Mouse (Mus musculus) myocyte (in vitro differentiated cells): ENCODE data around the gene C77080. TPM values are rescaled to one million over a fixed set of nuclear protein-coding genes. Genes with fewer than 3 reads are reported as not detected.
A peak's percentile ranks its signal among the peaks of the same experiment; 100 is the strongest.

Source experiments
- H3K27me3 ChIP-seq: one replicate; pipeline ENCODE4 v1.6.1; 2011; ENCODE audit not compliant: control insufficient read depth, insufficient read depth, insufficient read length
- H3K36me3 ChIP-seq: one replicate; pipeline ENCODE4 v1.6.1; 2011; ENCODE audit not compliant: control insufficient read depth, insufficient read depth
- H3K4me2 ChIP-seq: one replicate; pipeline ENCODE4 v1.6.1; 2011; ENCODE audit warnings: low read depth, control low read depth
- H3K4me3 ChIP-seq: one replicate; pipeline ENCODE4 v1.5.1; 2011; ENCODE audit warnings: mild to moderate bottlenecking, control low read depth, moderate library complexity
- H3K79me2 ChIP-seq: one replicate; pipeline ENCODE4 v1.6.1; 2011; ENCODE audit not compliant: control insufficient read depth, insufficient read depth
- H3ac ChIP-seq: one replicate; pipeline ENCODE4 v1.6.1; 2011; ENCODE audit not compliant: control insufficient read depth, insufficient read length
- CEBPB ChIP-seq: IDR thresholded peaks from 2 replicates; pipeline ENCODE4 v1.6.1; 2011; ENCODE audit warnings: mild to moderate bottlenecking, moderate library complexity; ENCODE audit not compliant: poor library complexity, insufficient read depth, severe bottlenecking
- E2F4 ChIP-seq: IDR thresholded peaks from one replicate; pipeline ENCODE4 v1.6.1; 2011; ENCODE audit warnings: mild to moderate bottlenecking, control low read depth, moderate library complexity; ENCODE audit not compliant: insufficient read depth
- MAX ChIP-seq: IDR thresholded peaks from one replicate; pipeline ENCODE4 v1.6.1; 2011; ENCODE audit warnings: low read depth, mild to moderate bottlenecking, control low read depth
- MYOD1 ChIP-seq, 3 experiments: IDR thresholded peaks; one replicate each; pipeline ENCODE4 v1.6.1; 2011; ENCODE audit warnings: control low read depth in 2 of 3, low read depth in 2 of 3, mild to moderate bottlenecking in 2 of 3, moderate library complexity in 1 of 3; ENCODE audit not compliant: insufficient read length in 2 of 3, control insufficient read depth in 1 of 3
- MYOG ChIP-seq, 3 experiments: IDR thresholded peaks; one replicate each; pipeline ENCODE4 v1.6.1; 2011; ENCODE audit warnings: control low read depth in 2 of 3, low read depth in 2 of 3, mild to moderate bottlenecking in 2 of 3; ENCODE audit not compliant: insufficient read length in 2 of 3, control insufficient read depth in 1 of 3, insufficient read depth in 1 of 3
- POLR2A ChIP-seq: IDR thresholded peaks from one replicate; pipeline ENCODE4 v1.6.1; 2011; ENCODE audit warnings: low read depth, mild to moderate bottlenecking, control low read depth, moderate library complexity; ENCODE audit not compliant: insufficient read length
- POLR2AphosphoS2 ChIP-seq: IDR thresholded peaks from one replicate; pipeline ENCODE4 v1.6.1; 2011; ENCODE audit warnings: low read depth, control low read depth; ENCODE audit not compliant: insufficient read length
- REST ChIP-seq: IDR thresholded peaks from one replicate; pipeline ENCODE4 v1.6.1; 2011; ENCODE audit warnings: mild to moderate bottlenecking, control low read depth, moderate library complexity; ENCODE audit not compliant: insufficient read depth, insufficient read length
- SRF ChIP-seq: IDR thresholded peaks from one replicate; pipeline ENCODE4 v1.6.1; 2011; ENCODE audit warnings: low read depth; ENCODE audit not compliant: control insufficient read depth, insufficient read length
- TCF12 ChIP-seq: IDR thresholded peaks from one replicate; pipeline ENCODE4 v1.6.1; 2011; ENCODE audit warnings: mild to moderate bottlenecking, control low read depth; ENCODE audit not compliant: poor library complexity, insufficient read depth, severe bottlenecking
- TCF3 ChIP-seq: IDR thresholded peaks from one replicate; pipeline ENCODE4 v1.6.1; 2011; ENCODE audit warnings: low read depth, control low read depth; ENCODE audit not compliant: insufficient read length
- USF1 ChIP-seq: IDR thresholded peaks from one replicate; pipeline ENCODE4 v1.6.1; 2011; ENCODE audit warnings: low read depth, mild to moderate bottlenecking, control low read depth, moderate library complexity
- polyA plus RNA-seq: library from polyadenylated mRNA; unstranded; fragments of >200 nt; fragmentation: generic; extraction: Trizol; gene quantifications from one replicate; pipeline ENCODE4 v1.2.1, GENCODE M21; 2012; ENCODE audit warnings: missing spikeins

Gene C77080
- polyA plus RNA-seq, result 25.4 TPM

GRCm38 (mm10) chr4:129261196-129261595 is at the start of gene C77080:
Gene C77080, minus strand, starts transcription at chr4:129261404.
- TF ChIP-seq E2F4, result no peak
- TF ChIP-seq CEBPB, result no peak
- TF ChIP-seq USF1, result no peak
- TF ChIP-seq MYOD1 (IDR thresholded peaks at IDR 0.05; ENCODE audit: control insufficient read depth in 1 of 3, insufficient read length in 2 of 3, low read depth in 2 of 3), result no peak
- no peak for TF ChIP-seq POLR2A
- TF ChIP-seq TCF12, result no peak
- Histone ChIP-seq H3K4me2 (peak within 1 kb of the TSS; percentile 71), H3K27me3 (no peaks in the 10 kb centered on the region), H3K4me3 (no peak within 1 kb of the TSS), H3ac (no peak within 1 kb of the TSS), H3K79me2 (no peaks in the 10 kb centered on the region), H3K36me3 (no peaks in the 10 kb centered on the region)

GRCm38 (mm10) chr4:129307936-129308335 is 46.7 kb upstream of the C77080 start:
- peaks cover 22% of the 10 kb centered on the region for H3K79me2 ChIP-seq
- TF ChIP-seq TCF3 (no peak), CEBPB (no peak)
- no peak overlapping the region for H3K4me3 ChIP-seq
- no peak overlapping the region for H3K4me2 ChIP-seq
- H3K36me3 ChIP-seq, result peaks cover 68% of the 10 kb centered on the region
- no peak overlapping the region for H3ac ChIP-seq
- H3K27me3 ChIP-seq, result no peaks in the 10 kb centered on the region

- H3K4me2 ChIP-seq, result peak overlapping the region; percentile 56
- H3K79me2 ChIP-seq, result peaks cover 25% of the 10 kb centered on the region
- H3K36me3 ChIP-seq, result peaks cover 59% of the 10 kb centered on the region
- TF ChIP-seq CEBPB (peak; percentile 14; the same call in 1 of the 2 replicates), MYOD1 (IDR thresholded peaks at IDR 0.05; ENCODE audit: control insufficient read depth in 1 of 3, insufficient read length in 2 of 3, low read depth in 2 of 3) (peak in 2 of 3 experiments; percentile 80 to 89), TCF12 (peak; percentile 43), SRF (no peak), MAX (no peak), POLR2A (no peak), POLR2AphosphoS2 (peak; percentile 75), MYOG (IDR thresholded peaks at IDR 0.05; ENCODE audit: control insufficient read depth in 1 of 3, insufficient read depth in 1 of 3, insufficient read length in 2 of 3, low read depth in 2 of 3) (peak; percentile 43 to 84 (median 79))
- H3K4me3 ChIP-seq, result no peak overlapping the region
- no peaks in the 10 kb centered on the region for H3K27me3 ChIP-seq
- H3ac ChIP-seq, result no peak overlapping the region
These were observed 43.1 kb upstream of the C77080 start for GRCm38 (mm10) chr4:129304306-129304705.

- H3K4me3 ChIP-seq, result no peak overlapping the region
- H3K79me2 ChIP-seq, result peaks cover 30% of the 10 kb centered on the region
- H3K36me3 ChIP-seq, result peaks cover 54% of the 10 kb centered on the region
- TF ChIP-seq TCF3, result no peak
- peak; percentile 34 for TF ChIP-seq POLR2AphosphoS2
- H3ac ChIP-seq, result no peak overlapping the region
- H3K4me2 ChIP-seq, result peak overlapping the region; percentile 56
- H3K27me3 ChIP-seq, result no peaks in the 10 kb centered on the region
These were observed 42.6 kb upstream of the C77080 start for GRCm38 (mm10) chr4:129303816-129304215.

GRCm38 (mm10) chr4:129303401-129303800 is 42.2 kb upstream of the C77080 start:
- TF ChIP-seq TCF12 (no peak), CEBPB (no peak), MYOD1 (IDR thresholded peaks at IDR 0.05; ENCODE audit: control insufficient read depth in 1 of 3, insufficient read length in 2 of 3, low read depth in 2 of 3) (no peak), USF1 (no peak), POLR2A (no peak), E2F4 (no peak), REST (no peak), SRF (no peak), MYOG (IDR thresholded peaks at IDR 0.05; ENCODE audit: control insufficient read depth in 1 of 3, insufficient read depth in 1 of 3, insufficient read length in 2 of 3, low read depth in 2 of 3) (no peak), TCF3 (no peak), MAX (no peak), POLR2AphosphoS2 (no peak)
- no peak overlapping the region for H3K4me3 ChIP-seq
- peaks cover 34% of the 10 kb centered on the region for H3K79me2 ChIP-seq
- peaks cover 50% of the 10 kb centered on the region for H3K36me3 ChIP-seq
- no peak overlapping the region for H3ac ChIP-seq
- no peaks in the 10 kb centered on the region for H3K27me3 ChIP-seq
- peak overlapping the region; percentile 56 for H3K4me2 ChIP-seq

GRCm38 (mm10) chr4:129299121-129299520 is 37.9 kb upstream of the C77080 start:
- Histone ChIP-seq H3K79me2 (peaks cover 70% of the 10 kb centered on the region), H3K4me2 (no peak overlapping the region), H3K27me3 (no peaks in the 10 kb centered on the region), H3K36me3 (peaks cover 30% of the 10 kb centered on the region), H3K4me3 (no peak overlapping the region), H3ac (no peak overlapping the region)
- TF ChIP-seq E2F4 (no peak), TCF3 (no peak), POLR2A (no peak), MAX (no peak), CEBPB (no peak), MYOD1 (IDR thresholded peaks at IDR 0.05; ENCODE audit: control insufficient read depth in 1 of 3, insufficient read length in 2 of 3, low read depth in 2 of 3) (no peak), MYOG (IDR thresholded peaks at IDR 0.05; ENCODE audit: control insufficient read depth in 1 of 3, insufficient read depth in 1 of 3, insufficient read length in 2 of 3, low read depth in 2 of 3) (no peak), TCF12 (no peak), SRF (no peak), POLR2AphosphoS2 (no peak), REST (no peak), USF1 (no peak)
